Mouse (Mus musculus): ENCODE data around the gene Cdc42ep3. TPM values are rescaled to one million over a fixed set of nuclear protein-coding genes. Genes with fewer than 3 reads are reported as not detected.

Gene Cdc42ep3
- polyA plus RNA-seq, 1 experiment from 2014 or later: 81.3 TPM

DNA sequence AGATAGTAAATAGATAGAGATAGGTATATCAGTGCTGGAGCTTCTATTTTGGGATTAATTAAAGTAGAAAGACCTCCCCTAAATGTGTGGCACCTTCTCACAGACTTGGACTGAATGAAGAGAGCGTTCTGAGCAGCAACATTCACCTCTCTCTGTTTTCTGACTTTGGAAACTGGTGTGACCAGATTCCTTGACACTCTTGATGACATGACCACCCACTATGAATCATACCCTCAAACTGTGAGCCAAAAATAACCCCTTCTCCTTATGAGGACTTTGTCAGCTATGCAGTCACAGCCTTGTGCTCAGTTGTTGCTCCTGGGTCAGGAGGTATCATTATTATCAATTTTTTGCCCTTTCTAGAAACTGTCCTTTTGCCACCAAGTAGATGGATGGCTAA lies 55.0 kb downstream of the Cdc42ep3 start:
- H3K4me2 ChIP-seq (replicated peaks; ENCODE audit: low read depth, low read length): no peak overlapping the region
- H3K27ac ChIP-seq (ENCODE audit: low read length): no peak overlapping the region
- H3K9ac ChIP-seq (replicated peaks; ENCODE audit: low read depth): no peak overlapping the region
- H3K27me3 ChIP-seq (replicated peaks; ENCODE audit: insufficient read depth, low read length): no peaks in the 10 kb centered on the region
- TF ChIP-seq CTCF (IDR thresholded peaks at IDR 0.05): no peak
- TF ChIP-seq EP300 (IDR thresholded peaks at IDR 0.05): peak; percentile 73
- no peaks in the 10 kb centered on the region for H3K4me1 ChIP-seq (ENCODE audit: insufficient read depth, low read depth, low read length)
- no peak overlapping the region for H3K4me3 ChIP-seq (ENCODE audit: low read depth, low read length)
- WGBS: 62% methylated on average over 1 of the region's 1 CpGs
- ATAC-seq (peak; percentile 52), DNase-seq (ENCODE audit: low spot score) (peak; percentile 50)
- no peaks in the 10 kb centered on the region for H3K9me3 ChIP-seq (ENCODE audit: low read length)
- H3K36me3 ChIP-seq (ENCODE audit: insufficient read depth, low read length): no peaks in the 10 kb centered on the region

GRCm38 (mm10) chr17:79298968-79299367 lies 55.9 kb downstream of the Cdc42ep3 start:
- Histone ChIP-seq H3K27me3 (replicated peaks; ENCODE audit: insufficient read depth, low read length) (no peaks in the 10 kb centered on the region), H3K9me3 (ENCODE audit: low read length) (no peaks in the 10 kb centered on the region), H3K36me3 (ENCODE audit: insufficient read depth, low read length) (no peaks in the 10 kb centered on the region), H3K4me2 (replicated peaks; ENCODE audit: low read depth, low read length) (no peak overlapping the region), H3K9ac (replicated peaks; ENCODE audit: low read depth) (no peak overlapping the region), H3K27ac (ENCODE audit: low read length) (no peak overlapping the region), H3K4me3 (ENCODE audit: low read depth, low read length) (no peak overlapping the region), H3K4me1 (ENCODE audit: insufficient read depth, low read depth, low read length) (no peaks in the 10 kb centered on the region)
- no peak for DNase-seq (ENCODE audit: low spot score)
- TF ChIP-seq CTCF (IDR thresholded peaks at IDR 0.05) (no peak), EP300 (IDR thresholded peaks at IDR 0.05) (no peak)
- ATAC-seq: no peak

DNA sequence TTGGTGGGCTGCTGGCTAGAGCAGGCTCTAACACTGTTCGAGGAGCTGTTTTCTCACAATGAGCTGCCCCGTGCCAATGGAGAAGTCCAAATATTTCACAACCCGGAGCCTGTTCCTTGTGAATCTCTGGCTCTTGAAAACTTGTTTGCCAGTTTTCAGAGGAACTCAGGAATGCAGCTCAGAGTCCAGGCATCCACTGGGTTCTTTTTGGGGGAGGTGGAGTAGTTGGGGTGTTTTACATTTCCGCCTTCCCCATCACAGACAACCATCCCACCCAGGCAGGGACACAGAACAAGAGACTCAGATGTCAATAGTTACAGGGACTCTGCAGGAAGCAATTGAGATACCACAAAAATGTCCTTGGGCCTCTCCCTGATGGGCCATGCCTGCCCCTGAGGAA lies 59.0 kb downstream of the Cdc42ep3 start:
- Histone ChIP-seq H3K9me3 (ENCODE audit: low read length) (no peaks in the 10 kb centered on the region), H3K27ac (ENCODE audit: low read length) (0 out of 2 replicates have a peak overlapping the region, but pooled peaks have one; percentile 1), H3K9ac (replicated peaks; ENCODE audit: low read depth) (no peak overlapping the region), H3K27me3 (replicated peaks; ENCODE audit: insufficient read depth, low read length) (no peaks in the 10 kb centered on the region), H3K4me1 (ENCODE audit: insufficient read depth, low read depth, low read length) (no peaks in the 10 kb centered on the region), H3K36me3 (ENCODE audit: insufficient read depth, low read length) (no peaks in the 10 kb centered on the region), H3K4me2 (replicated peaks; ENCODE audit: low read depth, low read length) (no peak overlapping the region), H3K4me3 (ENCODE audit: low read depth, low read length) (no peak overlapping the region)
- ATAC-seq: peak; percentile 86
- TF ChIP-seq EP300 (IDR thresholded peaks at IDR 0.05) (peak; percentile 69), CTCF (IDR thresholded peaks at IDR 0.05) (no peak)
- peak; percentile 83 for DNase-seq (ENCODE audit: low spot score)
- WGBS: 30% methylated on average over 4 of the region's 4 CpGs

GRCm38 (mm10) chr17:79291672-79292071 lies 63.2 kb downstream of the Cdc42ep3 start:
- no peak for ATAC-seq
- 67% methylated on average over 5 of the region's 5 CpGs for WGBS

GRCm38 (mm10) chr17:79290697-79291096 lies 64.2 kb downstream of the Cdc42ep3 start:
- no peak for DNase-seq (ENCODE audit: low spot score)
- WGBS: 61% methylated on average over 2 of the region's 2 CpGs
- H3K4me2 ChIP-seq (replicated peaks; ENCODE audit: low read depth, low read length): no peak overlapping the region

More at GRCm38 (mm10) chr17:79291672-79292071, 63.2 kb downstream of the Cdc42ep3 start:
- no peaks in the 10 kb centered on the region for H3K9me3 ChIP-seq (ENCODE audit: low read length)
- H3K4me2 ChIP-seq (replicated peaks; ENCODE audit: low read depth, low read length): no peak overlapping the region
- no peak for DNase-seq (ENCODE audit: low spot score)
- H3K27ac ChIP-seq (ENCODE audit: low read length): no peak overlapping the region
- TF ChIP-seq EP300 (IDR thresholded peaks at IDR 0.05) (no peak), CTCF (IDR thresholded peaks at IDR 0.05) (no peak)
- H3K4me1 ChIP-seq (ENCODE audit: insufficient read depth, low read depth, low read length): no peaks in the 10 kb centered on the region
- H3K36me3 ChIP-seq (ENCODE audit: insufficient read depth, low read length): no peaks in the 10 kb centered on the region
- no peak overlapping the region for H3K9ac ChIP-seq (replicated peaks; ENCODE audit: low read depth)
- no peaks in the 10 kb centered on the region for H3K27me3 ChIP-seq (replicated peaks; ENCODE audit: insufficient read depth, low read length)
- H3K4me3 ChIP-seq (ENCODE audit: low read depth, low read length): no peak overlapping the region

DNA sequence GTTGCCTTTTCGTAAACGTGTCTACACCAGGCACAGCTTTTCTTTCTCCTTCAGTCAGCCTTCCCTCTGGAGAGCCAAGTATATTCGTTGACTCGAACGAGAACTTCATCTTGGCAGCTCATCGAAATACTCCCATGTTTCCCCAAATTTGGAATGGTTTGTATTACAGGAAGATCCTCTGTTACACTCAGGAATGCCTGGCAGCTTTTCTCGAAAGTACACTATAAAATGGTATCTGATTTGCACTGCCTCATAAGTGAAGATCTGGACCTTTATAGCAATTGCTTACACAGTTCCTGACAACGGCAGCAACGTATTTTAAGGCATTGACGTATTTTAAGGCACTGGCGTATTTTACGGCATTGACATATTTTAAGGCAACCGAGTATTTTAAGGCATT lies 67.6 kb downstream of the Cdc42ep3 start:
- no peak for ATAC-seq

More at GRCm38 (mm10) chr17:79290697-79291096, 64.2 kb downstream of the Cdc42ep3 start:
- Histone ChIP-seq H3K9me3 (ENCODE audit: low read length) (no peaks in the 10 kb centered on the region), H3K4me3 (ENCODE audit: low read depth, low read length) (no peak overlapping the region), H3K27ac (ENCODE audit: low read length) (no peak overlapping the region), H3K36me3 (ENCODE audit: insufficient read depth, low read length) (no peaks in the 10 kb centered on the region), H3K4me1 (ENCODE audit: insufficient read depth, low read depth, low read length) (no peaks in the 10 kb centered on the region), H3K9ac (replicated peaks; ENCODE audit: low read depth) (no peak overlapping the region), H3K27me3 (replicated peaks; ENCODE audit: insufficient read depth, low read length) (no peaks in the 10 kb centered on the region)
- no peak for ATAC-seq
- no peak for TF ChIP-seq EP300 (IDR thresholded peaks at IDR 0.05)
- TF ChIP-seq CTCF (IDR thresholded peaks at IDR 0.05): no peak

More for the DNA sequence above, 67.6 kb downstream of the Cdc42ep3 start:
- peak overlapping the region; percentile 43 for H3K4me2 ChIP-seq (replicated peaks; ENCODE audit: low read depth, low read length)
- DNase-seq (ENCODE audit: low spot score): peak; percentile 19
- H3K27ac ChIP-seq (ENCODE audit: low read length): no peak overlapping the region
- H3K9ac ChIP-seq (replicated peaks; ENCODE audit: low read depth): no peak overlapping the region
- no peaks in the 10 kb centered on the region for H3K9me3 ChIP-seq (ENCODE audit: low read length)
- H3K27me3 ChIP-seq (replicated peaks; ENCODE audit: insufficient read depth, low read length): no peaks in the 10 kb centered on the region
- H3K4me1 ChIP-seq (ENCODE audit: insufficient read depth, low read depth, low read length): no peaks in the 10 kb centered on the region
- 33% methylated on average over 13 of the region's 13 CpGs for WGBS
- H3K36me3 ChIP-seq (ENCODE audit: insufficient read depth, low read length): no peaks in the 10 kb centered on the region
- no peak overlapping the region for H3K4me3 ChIP-seq (ENCODE audit: low read depth, low read length)
- TF ChIP-seq CTCF (IDR thresholded peaks at IDR 0.05): no peak
